In genomic region chr4:148166431-148166830, GRCm38 (mm10) we compare ENCODE assay signal across 9 mouse cellular contexts. TPM values are rescaled to one million over a fixed set of nuclear protein-coding genes. Genes with fewer than 3 reads are reported as not detected.
DNase-seq lines count a peak whose midpoint lies in the region; ATAC-seq and TF ChIP-seq lines count a peak whose summit lies in the region.
"Had no signal": no experiment of that assay in that cellular context is flagged by ENCODE, and none has a peak within 500 bp of the region (broad histone marks: within the 10 kb centered on the region; RNA-seq: fewer than 3 reads in every experiment).

No protein-coding gene starts in this region.

- no peaks in the 10 kb centered on the region for H3K36me3 ChIP-seq in kidney, embryonic 15.5 days
- H3K36me3 ChIP-seq in forebrain, embryonic 13.5 days (ENCODE audit: poor library complexity, severe bottlenecking): no peaks in the 10 kb centered on the region
- no peaks in the 10 kb centered on the region for H3K36me3 ChIP-seq in neural tube, embryonic 11.5 days (ENCODE audit: control insufficient read depth, insufficient read depth, low read length)
- no peaks in the 10 kb centered on the region for H3K36me3 ChIP-seq in liver, postnatal 0 days (replicated peaks; ENCODE audit: insufficient read depth, low read length)

- H3K4me1 ChIP-seq in kidney, embryonic 15.5 days: peaks cover 32% of the 10 kb centered on the region
- peaks cover 30% of the 10 kb centered on the region for H3K4me1 ChIP-seq in forebrain, embryonic 13.5 days
- H3K4me1 ChIP-seq in neural tube, embryonic 11.5 days (ENCODE audit: control insufficient read depth, insufficient read depth, low read length): peaks cover 13% of the 10 kb centered on the region
- H3K4me1 ChIP-seq in liver, postnatal 0 days (ENCODE audit: insufficient read depth): peaks cover 2% of the 10 kb centered on the region; the same call in 1 of the 2 replicates

- H3K4me3 ChIP-seq in kidney, embryonic 15.5 days (replicated peaks): peak overlapping the region; percentile 8
- peak overlapping the region; percentile 4; the same call in 1 of the 2 replicates for H3K4me3 ChIP-seq in forebrain, embryonic 13.5 days
- no peak overlapping the region for H3K4me3 ChIP-seq in neural tube, embryonic 11.5 days (ENCODE audit: low read depth, low read length)
- H3K4me3 ChIP-seq in liver, postnatal 0 days (ENCODE audit: low read depth, low read length): no peak overlapping the region
- H3K4me3 ChIP-seq: myocyte had no signal

- ATAC-seq in kidney, embryonic 15.5 days (replicated peaks; ENCODE audit: low FRiP score): no peak
- peak; percentile 54 for ATAC-seq in forebrain, embryonic 13.5 days
- ATAC-seq in neural tube, embryonic 11.5 days (ENCODE audit: insufficient read depth, low FRiP score, low TSS enrichment): peak; percentile 35; the same call in 1 of the 2 replicates
- no peak for ATAC-seq in liver, postnatal 0 days

- no peak overlapping the region for H3K27ac ChIP-seq in kidney, embryonic 15.5 days
- H3K27ac ChIP-seq in forebrain, embryonic 13.5 days: 0 out of 2 replicates have a peak overlapping the region, but pooled peaks have one; percentile 26
- H3K27ac ChIP-seq in neural tube, embryonic 11.5 days (ENCODE audit: low read depth, low read length): no peak overlapping the region
- no peak overlapping the region for H3K27ac ChIP-seq in liver, postnatal 0 days (ENCODE audit: low read depth)

- no peak for TF ChIP-seq EP300 in liver, postnatal 0 days (IDR thresholded peaks at IDR 0.05; ENCODE audit: low read depth)

- no peak for DNase-seq in kidney, adult 11 months
- DNase-seq in layer of hippocampus, postnatal 14 days (ENCODE audit: low spot score in 2 of 2): peak; percentile 81 to 91
- peak; percentile 55 for DNase-seq in neural tube, embryonic 11.5 days (ENCODE audit: low spot score)
- no peak for DNase-seq in thymus, postnatal 36 days
- DNase-seq in kidney, postnatal 4 days: no peak
- DNase-seq in liver, postnatal 0 days: no peak

- H3K9me3 ChIP-seq in kidney, embryonic 15.5 days (replicated peaks): no peaks in the 10 kb centered on the region
- no peaks in the 10 kb centered on the region for H3K9me3 ChIP-seq in forebrain, embryonic 13.5 days (replicated peaks)
- H3K9me3 ChIP-seq in neural tube, embryonic 11.5 days (ENCODE audit: control insufficient read depth, low read length): no peaks in the 10 kb centered on the region
- no peaks in the 10 kb centered on the region for H3K9me3 ChIP-seq in liver, postnatal 0 days (ENCODE audit: low read length)

- H3K4me2 ChIP-seq in kidney, embryonic 15.5 days: peak overlapping the region; percentile 41
- peak overlapping the region; percentile 44 for H3K4me2 ChIP-seq in forebrain, embryonic 13.5 days
- H3K4me2 ChIP-seq in neural tube, embryonic 11.5 days (ENCODE audit: low read depth): peak overlapping the region; percentile 29
- no peak overlapping the region for H3K4me2 ChIP-seq in liver, postnatal 0 days (ENCODE audit: low read depth, low read length)

- H3K27me3 ChIP-seq in kidney, embryonic 15.5 days: peaks cover 90% of the 10 kb centered on the region
- H3K27me3 ChIP-seq in forebrain, embryonic 13.5 days: peaks cover 71% of the 10 kb centered on the region
- H3K27me3 ChIP-seq in neural tube, embryonic 11.5 days (ENCODE audit: control insufficient read depth, insufficient read depth, low read length): peaks cover 50% of the 10 kb centered on the region
- peaks cover 77% of the 10 kb centered on the region for H3K27me3 ChIP-seq in liver, postnatal 0 days (ENCODE audit: insufficient read depth, low read length)

- WGBS in kidney, embryonic 15.5 days: 4% methylated on average over 10 of the region's 10 CpGs
- 6% methylated on average over 10 of the region's 10 CpGs for WGBS in forebrain, embryonic 13.5 days
- 7% methylated on average over 10 of the region's 10 CpGs for WGBS in neural tube, embryonic 11.5 days
- WGBS in liver, postnatal 0 days (ENCODE audit: insufficient replicate concordance): 19% methylated on average over 10 of the region's 10 CpGs

- TF ChIP-seq CTCF in liver, postnatal 0 days (IDR thresholded peaks at IDR 0.05; ENCODE audit: low read depth): no peak

- no peak overlapping the region for H3K9ac ChIP-seq in kidney, embryonic 15.5 days
- H3K9ac ChIP-seq in forebrain, embryonic 13.5 days: no peak overlapping the region
- H3K9ac ChIP-seq in neural tube, embryonic 11.5 days (ENCODE audit: low read length): no peak overlapping the region
- no peak overlapping the region for H3K9ac ChIP-seq in liver, postnatal 0 days (replicated peaks)

RNA-seq across cellular contexts. Expression of gene Fbxo2, which starts 6.0 kb away (rescaled TPM):
- 1.7 and 2.1 TPM in 2 replicates for polyA plus RNA-seq in kidney, embryonic 15.5 days (2015; fragmentation: Nextera tagmentation; extraction: Ambion mirVana)
- 1.0 TPM in 2 replicates for polyA plus RNA-seq in forebrain, embryonic 13.5 days (2015; fragmentation: Nextera tagmentation; extraction: Ambion mirVana)
- 10 to 100 TPM; 65.2 to 72.1 TPM for total RNA-seq in layer of hippocampus, postnatal 14 days (2021)
- polyA plus RNA-seq in neural tube, embryonic 11.5 days (2014; fragmentation: Nextera tagmentation; extraction: Ambion mirVana): 1.3 and 2.8 TPM in 2 replicates
- polyA plus RNA-seq in liver, postnatal 0 days (2015; fragmentation: Nextera tagmentation; extraction: Ambion mirVana): 0.19 TPM in 1 of 2 replicates, not detected in the other

RNA-seq across cellular contexts. Expression of gene Fbxo44, which starts 6.1 kb away (rescaled TPM):
- polyA plus RNA-seq in kidney, embryonic 15.5 days (2015; fragmentation: Nextera tagmentation; extraction: Ambion mirVana): 11.8 and 13.6 TPM in 2 replicates
- 62.4 and 71.9 TPM in 2 replicates for polyA plus RNA-seq in forebrain, embryonic 13.5 days (2015; fragmentation: Nextera tagmentation; extraction: Ambion mirVana)
- total RNA-seq in layer of hippocampus, postnatal 14 days (2021): 100 to 1,000 TPM in 1 of 2 experiments, 10 to 100 TPM in 1; 98.6 to 111 TPM
- 59.6 and 60.8 TPM in 2 replicates for polyA plus RNA-seq in neural tube, embryonic 11.5 days (2014; fragmentation: Nextera tagmentation; extraction: Ambion mirVana)
- 0.81 and 0.97 TPM in 2 replicates for polyA plus RNA-seq in liver, postnatal 0 days (2015; fragmentation: Nextera tagmentation; extraction: Ambion mirVana)

RNA-seq across cellular contexts. Expression of gene Fbxo6, which starts 14.5 kb away (rescaled TPM):
- 15.5 and 19.9 TPM in 2 replicates for polyA plus RNA-seq in kidney, embryonic 15.5 days (2015; fragmentation: Nextera tagmentation; extraction: Ambion mirVana)
- polyA plus RNA-seq in forebrain, embryonic 13.5 days (2015; fragmentation: Nextera tagmentation; extraction: Ambion mirVana): 14.2 and 16.7 TPM in 2 replicates
- total RNA-seq in layer of hippocampus, postnatal 14 days (2021): 10 to 100 TPM; 24.6 to 27.4 TPM
- polyA plus RNA-seq in neural tube, embryonic 11.5 days (2014; fragmentation: Nextera tagmentation; extraction: Ambion mirVana): 11.7 and 13.9 TPM in 2 replicates
- polyA plus RNA-seq in liver, postnatal 0 days (2015; fragmentation: Nextera tagmentation; extraction: Ambion mirVana): 30.1 and 32.0 TPM in 2 replicates

RNA-seq across cellular contexts. Expression of gene Draxin, which starts 35.9 kb away (rescaled TPM):
- 0.46 and 0.62 TPM in 2 replicates for polyA plus RNA-seq in kidney, embryonic 15.5 days (2015; fragmentation: Nextera tagmentation; extraction: Ambion mirVana)
- polyA plus RNA-seq in forebrain, embryonic 13.5 days (2015; fragmentation: Nextera tagmentation; extraction: Ambion mirVana): 11.7 and 12.5 TPM in 2 replicates
- 1 to 10 TPM; 4.8 to 5.6 TPM for total RNA-seq in layer of hippocampus, postnatal 14 days (2021)
- polyA plus RNA-seq in neural tube, embryonic 11.5 days (2014; fragmentation: Nextera tagmentation; extraction: Ambion mirVana): 9.8 and 10.5 TPM in 2 replicates
- 0.04 and 0.05 TPM in 2 replicates for polyA plus RNA-seq in liver, postnatal 0 days (2015; fragmentation: Nextera tagmentation; extraction: Ambion mirVana)

RNA-seq across cellular contexts. Expression of gene Mad2l2, which starts 36.2 kb away (rescaled TPM):
- polyA plus RNA-seq in kidney, embryonic 15.5 days (2015; fragmentation: Nextera tagmentation; extraction: Ambion mirVana): 65.5 and 69.8 TPM in 2 replicates
- polyA plus RNA-seq in forebrain, embryonic 13.5 days (2015; fragmentation: Nextera tagmentation; extraction: Ambion mirVana): 96.6 and 107 TPM in 2 replicates
- total RNA-seq in layer of hippocampus, postnatal 14 days (2021): 10 to 100 TPM; 19.8 to 22.1 TPM
- polyA plus RNA-seq in neural tube, embryonic 11.5 days (2014; fragmentation: Nextera tagmentation; extraction: Ambion mirVana): 71.7 and 78.3 TPM in 2 replicates
- 16.9 and 18.8 TPM in 2 replicates for polyA plus RNA-seq in liver, postnatal 0 days (2015; fragmentation: Nextera tagmentation; extraction: Ambion mirVana)

Comparison
In these comparisons a context has a peak if more than half of its experiments do, and no peak if none do; other contexts are left out.
1. ATAC-seq: peak in forebrain, embryonic 13.5 days (single experiment) and neural tube, embryonic 11.5 days (single experiment); none in kidney, embryonic 15.5 days (single experiment) and liver, postnatal 0 days (single experiment).
2. H3K4me3 ChIP-seq: peak in kidney, embryonic 15.5 days (single experiment) and forebrain, embryonic 13.5 days (single experiment); none in neural tube, embryonic 11.5 days (single experiment) and liver, postnatal 0 days (single experiment).
3. DNase-seq: peak in layer of hippocampus, postnatal 14 days (2 of 2) and neural tube, embryonic 11.5 days (single experiment); none in kidney, adult 11 months (single experiment), thymus, postnatal 36 days (0 of 2), kidney, postnatal 4 days (0 of 2) and liver, postnatal 0 days (single experiment).